Mouse (Mus musculus): ENCODE measurements at regions not wholly inside any gene's neighbourhood (a gene's known extent, or its start where the extent isn't known, plus 50 kb on each side); places are given as distances from the start of the nearest gene placed in this dataset.
"Not testable (repeated sequence)": the region's sequence is repeated elsewhere in the genome, so short reads cannot be mapped to it uniquely, and the experiment has no call there.

- ATAC-seq, result no peak
- in situ Hi-C loops (cut with MboI; ENCODE audit: low pct_unique_long_range_greater_than_20kb), result no loop called here
- no peaks in the 10 kb centered on the region for H3K27me3 ChIP-seq
- ChIA-PET CTCF (no interaction called here), POLR2A (no interaction called here)
- no peak for DNase-seq (ENCODE audit: low read depth, low spot score)
- TF ChIP-seq CTCF (IDR thresholded peaks at IDR 0.05), result no peak
These were observed 343.9 kb upstream of the Fam174a start for GRCm38 (mm10) chr1:94969543-94969942.

GRCm38 (mm10) chr1:94970103-94970759 is 343.2 kb upstream of the Fam174a start:
- H3K27me3 ChIP-seq, result no peaks in the 10 kb centered on the region
- POLR2A ChIA-PET, result no interaction called here
- no peak for ATAC-seq
- CTCF ChIA-PET, result no interaction called here
- in situ Hi-C loops (cut with MboI; ENCODE audit: low pct_unique_long_range_greater_than_20kb), result no loop called here
- no peak for TF ChIP-seq CTCF (IDR thresholded peaks at IDR 0.05)
- DNase-seq (ENCODE audit: low read depth, low spot score), result no peak

- POLR2A ChIA-PET, result no interaction called here
- in situ Hi-C loops (cut with MboI; ENCODE audit: low pct_unique_long_range_greater_than_20kb), result no loop called here
- DNase-seq (ENCODE audit: low read depth, low spot score) (no peak), ATAC-seq (no peak)
- CTCF ChIA-PET, result no interaction called here
- H3K27me3 ChIP-seq, result no peaks in the 10 kb centered on the region
- TF ChIP-seq CTCF (IDR thresholded peaks at IDR 0.05), result no peak
These were observed 320.1 kb upstream of the Fam174a start for GRCm38 (mm10) chr1:94993338-94993737.

GRCm38 (mm10) chr1:95003900-95004299 is 309.5 kb upstream of the Fam174a start:
- ATAC-seq, result no peak
- in situ Hi-C loops (cut with MboI; ENCODE audit: low pct_unique_long_range_greater_than_20kb), result no loop called here
- POLR2A ChIA-PET, result no interaction called here
- no peak for TF ChIP-seq CTCF (IDR thresholded peaks at IDR 0.05)
- DNase-seq (ENCODE audit: low read depth, low spot score), result no peak
- CTCF ChIA-PET, result no interaction called here
- no peaks in the 10 kb centered on the region for H3K27me3 ChIP-seq

GRCm38 (mm10) chr1:95030579-95030978 is 282.8 kb upstream of the Fam174a start:
- no peaks in the 10 kb centered on the region for H3K27me3 ChIP-seq
- ChIA-PET POLR2A (no interaction called here), CTCF (no interaction called here)
- TF ChIP-seq CTCF (IDR thresholded peaks at IDR 0.05), result no peak
- ATAC-seq, result no peak
- no peak for DNase-seq (ENCODE audit: low read depth, low spot score)
- in situ Hi-C loops (cut with MboI; ENCODE audit: low pct_unique_long_range_greater_than_20kb), result no loop called here

GRCm38 (mm10) chr1:95033661-95034414 is 279.6 kb upstream of the Fam174a start:
- CTCF ChIA-PET; POLR2A ChIA-PET; ATAC-seq; in situ Hi-C loops (cut with MboI; ENCODE audit: low pct_unique_long_range_greater_than_20kb); DNase-seq (ENCODE audit: low read depth, low spot score); H3K27me3 ChIP-seq: not testable (repeated sequence)

- no peak for TF ChIP-seq CTCF (IDR thresholded peaks at IDR 0.05)
- DNase-seq (ENCODE audit: low read depth, low spot score) (no peak), ATAC-seq (no peak)
- POLR2A ChIA-PET, result no interaction called here
- CTCF ChIA-PET, result no interaction called here
- H3K27me3 ChIP-seq, result no peaks in the 10 kb centered on the region
- in situ Hi-C loops (cut with MboI; ENCODE audit: low pct_unique_long_range_greater_than_20kb), result no loop called here
These were observed 275.0 kb upstream of the Fam174a start for GRCm38 (mm10) chr1:95038411-95038810.

GRCm38 (mm10) chr1:95040332-95040731 is 273.1 kb upstream of the Fam174a start:
- in situ Hi-C loops (cut with MboI; ENCODE audit: low pct_unique_long_range_greater_than_20kb), result no loop called here
- CTCF ChIA-PET, result no interaction called here
- POLR2A ChIA-PET, result no interaction called here
- ATAC-seq (no peak), DNase-seq (ENCODE audit: low read depth, low spot score) (no peak)
- no peak for TF ChIP-seq CTCF (IDR thresholded peaks at IDR 0.05)
- no peaks in the 10 kb centered on the region for H3K27me3 ChIP-seq

- in situ Hi-C loops (cut with MboI; ENCODE audit: low pct_unique_long_range_greater_than_20kb), result no loop called here
- DNase-seq (ENCODE audit: low read depth, low spot score) (no peak), ATAC-seq (no peak)
- ChIA-PET CTCF (no interaction called here), POLR2A (no interaction called here)
- H3K27me3 ChIP-seq, result no peaks in the 10 kb centered on the region
- TF ChIP-seq CTCF (IDR thresholded peaks at IDR 0.05), result no peak
These were observed 270.1 kb upstream of the Fam174a start for GRCm38 (mm10) chr1:95043355-95043754.

- CTCF ChIA-PET, result no interaction called here
- no peak for ATAC-seq
- in situ Hi-C loops (cut with MboI; ENCODE audit: low pct_unique_long_range_greater_than_20kb), result no loop called here
- no peaks in the 10 kb centered on the region for H3K27me3 ChIP-seq
- DNase-seq (ENCODE audit: low read depth, low spot score), result no peak
- POLR2A ChIA-PET, result no interaction called here
- TF ChIP-seq CTCF (IDR thresholded peaks at IDR 0.05), result no peak
These were observed 248.9 kb upstream of the Fam174a start for GRCm38 (mm10) chr1:95064330-95065193.

- DNase-seq (ENCODE audit: low read depth, low spot score) (no peak), ATAC-seq (no peak)
- in situ Hi-C loops (cut with MboI; ENCODE audit: low pct_unique_long_range_greater_than_20kb), result no loop called here
- no peaks in the 10 kb centered on the region for H3K27me3 ChIP-seq
- POLR2A ChIA-PET, result no interaction called here
- no peak for TF ChIP-seq CTCF (IDR thresholded peaks at IDR 0.05)
- CTCF ChIA-PET, result no interaction called here
These were observed 247.8 kb upstream of the Fam174a start for GRCm38 (mm10) chr1:95065620-95066019.

Data from Patski (cell line).